Mouse (Mus musculus): ENCODE data around the gene Stx2. TPM values are rescaled to one million over a fixed set of nuclear protein-coding genes. Genes with fewer than 3 reads are reported as not detected.
A peak's percentile ranks its signal among the peaks of the same experiment; 100 is the strongest.
"Not testable (repeated sequence)": the region's sequence is repeated elsewhere in the genome, so short reads cannot be mapped to it uniquely, and the experiment has no call there.

Stx2 gene
- total RNA-seq, 4 experiments from 2014 or later, result 20.9 to 27.5 (median 22.3) TPM

- no peak for DNase-seq (ENCODE audit: low spot score in 2 of 2)
Measured at GRCm38 (mm10) chr5:129010937-129011336, 2.6 kb upstream of the Stx2 start.

GRCm38 (mm10) chr5:129009577-129009976 is 1.2 kb upstream of the Stx2 start:
- DNase-seq (ENCODE audit: low spot score in 2 of 2), result no peak

- no peak for DNase-seq (ENCODE audit: low spot score in 2 of 2)
Measured at GRCm38 (mm10) chr5:129008008-129008407, 366 bp downstream of the Stx2 start.

DNA sequence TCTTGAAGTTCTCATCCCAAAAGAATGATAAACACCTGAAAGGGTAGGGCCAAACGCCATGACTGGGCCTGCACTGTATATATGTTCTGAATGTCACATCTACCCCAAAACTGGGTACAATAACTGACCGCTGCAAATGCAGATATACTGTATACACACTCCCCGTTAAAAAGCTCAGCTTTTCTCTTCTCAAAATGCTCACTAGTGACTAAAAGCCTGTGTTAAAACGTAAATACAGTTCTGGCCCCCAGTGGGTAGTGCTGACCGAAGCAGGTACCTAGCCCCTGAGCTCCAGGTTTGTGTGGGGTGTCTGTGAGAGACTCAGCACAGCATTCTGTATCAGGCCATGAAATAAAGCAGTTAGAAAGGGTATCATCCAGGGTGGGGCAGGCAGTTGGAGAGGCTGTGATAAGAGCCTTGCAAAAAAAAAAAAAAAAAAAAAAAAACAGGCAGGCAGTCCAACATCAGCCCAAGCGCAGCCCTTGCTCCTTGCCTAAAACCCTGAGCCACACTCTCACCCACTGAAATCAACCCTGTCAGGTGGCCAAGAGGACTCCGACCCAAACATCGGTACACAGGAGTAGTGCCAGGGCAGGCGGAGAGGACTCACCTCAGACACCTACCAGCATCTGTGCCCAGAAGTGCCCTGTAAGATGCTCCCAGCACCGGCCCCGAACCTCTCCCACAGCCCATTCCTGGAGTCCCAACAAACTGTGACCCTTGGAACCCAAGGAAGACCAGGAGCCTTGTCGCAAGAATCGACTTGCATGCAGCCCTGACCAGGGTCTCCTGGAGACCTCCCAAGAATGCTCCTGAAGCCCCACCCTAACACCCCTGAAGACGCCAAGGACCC is 1.0 kb downstream of the Stx2 start:
- DNase-seq (ENCODE audit: low spot score in 2 of 2), result peak in 1 of 2 experiments; percentile 33

GRCm38 (mm10) chr5:129006031-129006788 is 2.2 kb downstream of the Stx2 start:
- DNase-seq (ENCODE audit: low spot score in 2 of 2), result no peak

- DNase-seq (ENCODE audit: low spot score in 2 of 2), result no peak
Measured at GRCm38 (mm10) chr5:129005416-129005815, 3.0 kb downstream of the Stx2 start.

DNA sequence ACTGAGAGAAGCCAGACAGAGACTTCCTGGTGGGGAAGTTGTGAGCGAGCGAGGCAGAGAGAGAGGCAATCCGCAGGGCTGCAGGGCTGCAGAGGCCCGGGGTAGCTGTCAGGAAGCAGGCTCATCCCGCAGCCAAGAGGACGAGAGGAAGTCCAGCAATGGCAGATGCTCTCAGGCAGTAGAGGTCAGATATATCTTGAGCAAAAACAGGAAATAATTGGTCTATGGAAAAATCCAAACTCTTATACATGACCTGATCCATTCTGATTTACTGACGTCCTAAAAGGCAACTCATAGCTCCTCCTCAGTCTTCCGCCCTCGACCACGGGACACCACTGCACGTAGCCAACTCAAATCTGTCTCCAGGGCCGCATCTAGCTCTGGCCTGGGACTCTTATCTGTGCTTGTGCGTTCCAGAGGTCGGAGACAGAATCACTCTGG is 5.8 kb downstream of the Stx2 start:
- DNase-seq (ENCODE audit: low spot score in 2 of 2), result no peak

DNA sequence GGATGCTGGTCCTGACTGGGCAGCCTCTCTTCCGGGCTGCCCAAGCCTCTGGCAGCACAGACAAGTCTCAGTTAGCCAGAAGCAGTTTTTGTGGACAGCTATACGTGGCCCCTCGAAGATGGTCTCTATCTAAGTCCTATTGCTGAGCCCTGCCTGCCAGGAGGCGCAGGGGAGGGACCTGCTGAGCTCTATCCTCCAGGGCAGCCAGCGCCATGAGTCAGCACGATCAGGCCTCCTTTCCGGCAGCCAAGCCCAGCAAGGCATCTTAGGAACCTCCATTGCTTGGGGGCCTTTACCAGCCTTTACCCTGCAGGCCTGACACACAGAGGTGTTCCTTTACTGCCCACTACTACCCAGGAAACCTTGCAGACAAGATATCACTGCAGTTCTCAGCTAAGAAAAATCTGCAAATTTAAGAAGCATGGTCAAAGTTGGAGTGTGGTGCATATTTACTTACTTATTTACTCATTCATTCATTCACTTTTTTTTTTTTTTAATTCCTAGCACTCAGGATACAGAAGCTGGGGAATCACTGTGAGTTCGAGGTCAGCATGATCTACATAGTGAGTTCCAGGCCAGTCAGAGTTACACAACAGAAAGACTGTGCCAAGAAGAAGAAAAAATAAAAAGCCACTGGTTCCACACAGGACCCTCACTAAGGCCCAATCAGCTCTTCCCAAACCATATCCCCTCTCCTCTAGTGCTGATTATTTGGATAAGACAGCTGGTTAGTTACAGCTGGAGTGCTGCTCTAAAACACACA is 7.5 kb downstream of the Stx2 start:
- no peak for DNase-seq (ENCODE audit: low spot score in 2 of 2)

DNA sequence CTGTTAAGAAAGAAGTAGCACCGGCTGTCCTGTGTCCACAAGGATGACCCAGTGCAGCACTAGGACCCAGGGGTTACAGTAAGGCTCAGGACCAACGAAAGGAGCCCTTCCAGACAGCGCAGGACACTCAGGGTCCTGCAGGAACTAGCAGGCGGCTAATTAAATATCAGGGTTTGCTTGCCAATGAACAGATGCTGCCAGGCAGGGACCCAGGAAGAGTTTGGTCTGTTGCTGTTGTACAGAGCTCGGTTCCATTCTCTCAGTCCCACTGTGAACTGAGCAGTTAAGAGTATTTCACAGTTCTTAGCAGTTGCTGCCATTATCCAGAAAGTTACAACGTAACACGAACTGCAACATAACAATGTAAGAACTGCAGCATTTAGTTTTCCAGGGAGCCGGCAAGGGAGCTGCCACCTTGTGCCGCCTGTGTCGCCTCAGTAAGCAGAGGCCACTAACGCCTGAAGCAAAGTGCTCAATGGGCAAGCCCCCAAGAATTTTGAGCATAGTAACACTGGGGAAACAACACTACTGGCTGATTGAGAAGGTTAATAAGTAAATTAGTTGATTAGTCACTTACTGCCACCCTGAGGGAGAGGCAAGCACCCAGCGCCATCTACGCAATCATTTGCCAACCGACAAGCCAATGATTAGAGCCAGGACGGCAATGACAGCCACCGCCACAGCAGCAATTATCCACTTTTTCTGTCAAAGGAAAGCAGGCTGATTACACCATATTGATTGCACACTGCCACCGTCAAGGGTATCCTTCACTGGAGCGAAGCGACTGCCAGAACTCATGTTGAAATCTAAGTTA is 21.0 kb downstream of the Stx2 start:
- no peak for DNase-seq (ENCODE audit: low spot score in 2 of 2)

DNA sequence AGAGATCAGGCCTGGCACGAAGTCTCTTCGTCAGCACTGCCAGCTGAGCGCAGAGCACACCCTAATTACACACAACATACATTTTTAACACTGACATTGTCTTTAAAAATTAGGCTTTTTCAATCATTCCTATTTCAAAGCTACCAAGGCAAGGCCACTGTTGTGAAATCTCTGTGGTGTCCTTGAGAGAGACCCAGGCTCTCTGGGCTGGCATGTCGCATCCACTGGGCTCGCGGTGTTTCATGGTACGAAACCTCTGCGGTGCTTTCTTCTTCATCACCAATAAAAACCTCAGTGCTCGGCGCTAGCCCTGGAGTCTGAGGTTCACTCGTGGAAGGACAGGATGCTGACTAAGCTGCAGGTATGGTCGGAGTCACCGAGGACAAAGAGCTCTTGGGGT is 22.4 kb downstream of the Stx2 start:
- DNase-seq (ENCODE audit: low spot score in 2 of 2), result no peak

- DNase-seq (ENCODE audit: low spot score in 2 of 2), result no peak
Measured at GRCm38 (mm10) chr5:128984536-128984935, 23.8 kb downstream of the Stx2 start.

- peak in 1 of 2 experiments; percentile 59 for DNase-seq (ENCODE audit: low spot score in 2 of 2)
Measured at GRCm38 (mm10) chr5:128981607-128982006, 26.8 kb downstream of the Stx2 start.

- DNase-seq (ENCODE audit: low spot score in 2 of 2), result no peak
Measured at GRCm38 (mm10) chr5:128980857-128981256, 27.5 kb downstream of the Stx2 start.

DNA sequence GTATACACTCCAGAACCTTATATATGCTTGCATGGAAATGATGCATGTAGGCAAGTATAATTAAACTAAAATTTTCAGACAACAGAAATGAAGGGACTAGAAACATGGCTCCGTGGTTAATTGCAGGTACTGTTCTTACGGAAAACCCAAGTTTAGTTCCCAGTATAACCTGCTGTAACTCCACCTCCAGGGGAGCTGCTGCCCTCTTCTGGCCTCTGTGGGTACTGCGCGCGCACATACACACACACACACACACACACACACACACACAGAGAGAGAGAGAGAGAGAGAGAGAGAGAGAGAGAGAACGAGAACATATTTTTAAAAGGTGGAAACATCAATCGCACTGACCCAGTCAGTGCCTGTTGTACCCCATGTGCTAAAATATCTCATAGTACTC is 29.4 kb downstream of the Stx2 start:
- no peak for DNase-seq (ENCODE audit: low spot score in 2 of 2)

DNA sequence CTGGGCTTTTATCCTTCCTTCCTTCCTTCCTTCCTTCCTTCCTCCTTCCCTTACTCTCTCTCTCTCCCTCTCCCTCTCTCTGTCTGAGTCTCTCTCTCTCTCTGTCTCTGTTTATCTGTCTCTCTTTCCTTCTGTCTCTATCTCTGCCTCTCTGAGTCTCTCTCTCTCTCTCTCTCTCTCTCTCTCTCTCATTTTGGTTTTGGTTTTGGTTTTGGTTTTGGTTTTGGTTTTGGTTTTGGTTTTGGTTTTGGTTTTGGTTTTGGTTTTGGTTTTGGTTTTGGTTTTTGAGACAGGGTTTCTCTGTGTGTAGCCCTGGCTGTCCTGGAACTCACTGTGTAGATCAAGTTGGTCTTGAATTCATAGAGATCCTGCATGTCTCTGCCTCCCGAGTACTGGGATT is 30.9 kb downstream of the Stx2 start:
- not testable (repeated sequence) for DNase-seq (ENCODE audit: low spot score in 2 of 2)

GRCm38 (mm10) chr5:128976266-128976665 is 32.1 kb downstream of the Stx2 start:
- DNase-seq (ENCODE audit: low spot score in 2 of 2), result no peak

GRCm38 (mm10) chr5:128971298-128971697 is 37.1 kb downstream of the Stx2 start:
- peak in 1 of 2 experiments; percentile 79 for DNase-seq (ENCODE audit: low spot score in 2 of 2)

GRCm38 (mm10) chr5:128970878-128971277 is 37.5 kb downstream of the Stx2 start:
- DNase-seq (ENCODE audit: low spot score in 2 of 2), result no peak

- DNase-seq (ENCODE audit: low spot score in 2 of 2), result no peak
Measured at GRCm38 (mm10) chr5:128964353-128964752, 44.0 kb downstream of the Stx2 start.

DNA sequence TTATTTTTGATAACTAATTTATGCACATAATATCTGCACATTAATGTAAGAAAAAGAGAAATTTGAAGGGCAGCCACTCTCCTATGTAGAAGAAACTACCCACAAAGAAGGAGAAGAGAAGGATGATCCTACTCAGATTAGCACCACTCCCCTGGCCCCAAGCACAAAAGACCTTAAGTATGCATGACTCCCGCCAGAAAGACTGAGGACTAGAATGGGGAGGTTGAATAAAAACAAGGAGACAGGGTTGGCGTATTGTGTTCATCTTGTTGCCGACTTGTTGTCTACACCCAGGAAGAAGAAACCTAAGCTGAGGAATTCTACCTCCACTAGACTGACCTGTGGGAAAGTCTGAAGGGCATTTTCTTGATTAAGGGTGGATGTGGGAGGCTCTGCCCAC is 49.5 kb downstream of the Stx2 start:
- DNase-seq (ENCODE audit: low spot score in 2 of 2), result no peak

DNA sequence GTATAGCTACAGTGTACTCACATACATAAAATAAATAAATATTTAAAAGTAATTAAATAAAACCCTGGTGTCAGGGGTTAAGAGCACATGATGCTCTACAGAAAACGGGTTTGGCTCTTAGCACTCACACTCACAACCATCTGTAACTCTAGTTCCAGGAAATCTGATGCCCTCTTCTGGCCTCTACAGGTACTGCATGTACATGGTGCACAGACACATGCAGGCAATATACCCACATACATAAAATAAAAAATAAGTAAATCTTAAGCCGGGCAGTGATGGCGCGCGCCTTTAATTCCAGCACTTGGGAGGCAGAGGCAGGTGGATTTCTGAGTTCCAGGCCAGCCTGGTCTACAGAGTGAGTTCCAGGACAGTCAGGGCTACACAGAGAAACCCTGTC is 54.0 kb downstream of the Stx2 start:
- DNase-seq (ENCODE audit: low spot score in 2 of 2), result not testable (repeated sequence)

All from left cerebral cortex, adult 8-10 months (tissue).